Mouse (Mus musculus): ENCODE results near the gene Gm21969. TPM values are rescaled to one million over a fixed set of nuclear protein-coding genes. Genes with fewer than 3 reads are reported as not detected.
A peak's percentile ranks its signal among the peaks of the same experiment; 100 is the strongest.

Gm21969 gene
- polyA plus RNA-seq, 1 experiment, result 0.02 TPM

DNA sequence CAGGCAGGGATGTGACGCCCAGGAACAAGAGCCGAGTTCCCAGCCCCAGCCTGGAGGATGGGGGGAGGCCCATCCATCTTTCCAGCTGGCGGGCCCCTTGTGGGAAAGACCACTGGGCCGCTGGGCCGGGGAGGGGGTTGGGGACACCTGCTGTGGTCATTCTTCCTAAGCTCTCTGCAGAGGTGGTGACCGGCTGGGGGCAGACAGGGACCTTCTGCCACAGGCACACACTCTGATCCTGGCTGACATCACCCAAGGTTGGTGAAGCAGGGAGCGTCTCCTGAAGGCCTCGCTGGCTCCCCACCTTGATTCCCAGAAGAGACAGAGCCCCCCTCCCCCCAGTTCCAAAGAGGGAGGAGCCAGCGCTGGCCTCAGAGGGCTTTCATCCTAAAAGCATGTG, 94.8 kb downstream of the Gm21969 start:
- Histone ChIP-seq H3K36me3 (ENCODE audit: control insufficient read depth, insufficient read depth, low read length) (no peaks in the 10 kb centered on the region), H3K27me3 (replicated peaks; ENCODE audit: control insufficient read depth, insufficient read depth, low read length) (no peaks in the 10 kb centered on the region), H3K4me3 (ENCODE audit: insufficient read depth, low read depth, low read length) (no peak overlapping the region), H3K4me1 (ENCODE audit: control insufficient read depth, insufficient read depth, low read length) (no peaks in the 10 kb centered on the region), H3K27ac (ENCODE audit: insufficient read depth, low read depth, low read length) (no peak overlapping the region)
- TF ChIP-seq CTCF (conservative IDR thresholded peaks at IDR 0.05; ENCODE audit: insufficient read depth, insufficient read length, low read depth, low read length) (no peak), POLR2A (IDR thresholded peaks at IDR 0.05; ENCODE audit: low read depth, low read length) (no peak)
- WGBS, result 7% methylated on average over 9 of the region's 9 CpGs
- DNase-seq, result no peak

DNA sequence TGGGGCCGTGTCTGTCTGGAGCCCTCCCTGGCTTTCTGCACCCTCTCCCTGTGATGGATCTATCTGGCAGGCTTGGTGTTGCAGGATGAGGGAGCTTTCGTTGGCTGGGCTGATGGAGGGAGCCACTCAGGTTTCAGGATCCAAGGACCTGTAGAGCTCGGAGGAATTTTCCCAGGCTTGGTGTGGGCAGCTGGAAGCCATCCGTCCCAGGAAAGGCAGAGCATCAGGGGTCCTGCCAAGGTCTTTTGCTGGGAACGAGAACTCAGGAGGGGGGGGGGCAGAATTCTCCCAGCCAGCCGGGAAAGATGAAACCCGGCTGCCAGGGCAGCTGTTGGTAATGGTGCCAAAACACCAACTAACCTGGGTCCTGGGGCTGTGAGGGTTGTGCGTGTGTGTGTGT, 95.6 kb downstream of the Gm21969 start:
- no peak for TF ChIP-seq CTCF (conservative IDR thresholded peaks at IDR 0.05; ENCODE audit: insufficient read depth, insufficient read length, low read depth, low read length)
- TF ChIP-seq POLR2A (IDR thresholded peaks at IDR 0.05; ENCODE audit: low read depth, low read length), result no peak
- no peaks in the 10 kb centered on the region for H3K4me1 ChIP-seq (ENCODE audit: control insufficient read depth, insufficient read depth, low read length)
- no peak for DNase-seq
- no peaks in the 10 kb centered on the region for H3K27me3 ChIP-seq (replicated peaks; ENCODE audit: control insufficient read depth, insufficient read depth, low read length)
- H3K4me3 ChIP-seq (ENCODE audit: insufficient read depth, low read depth, low read length), result no peak overlapping the region
- H3K27ac ChIP-seq (ENCODE audit: insufficient read depth, low read depth, low read length), result no peak overlapping the region
- WGBS, result 45% methylated on average over 8 of the region's 8 CpGs
- H3K36me3 ChIP-seq (ENCODE audit: control insufficient read depth, insufficient read depth, low read length), result no peaks in the 10 kb centered on the region

DNA sequence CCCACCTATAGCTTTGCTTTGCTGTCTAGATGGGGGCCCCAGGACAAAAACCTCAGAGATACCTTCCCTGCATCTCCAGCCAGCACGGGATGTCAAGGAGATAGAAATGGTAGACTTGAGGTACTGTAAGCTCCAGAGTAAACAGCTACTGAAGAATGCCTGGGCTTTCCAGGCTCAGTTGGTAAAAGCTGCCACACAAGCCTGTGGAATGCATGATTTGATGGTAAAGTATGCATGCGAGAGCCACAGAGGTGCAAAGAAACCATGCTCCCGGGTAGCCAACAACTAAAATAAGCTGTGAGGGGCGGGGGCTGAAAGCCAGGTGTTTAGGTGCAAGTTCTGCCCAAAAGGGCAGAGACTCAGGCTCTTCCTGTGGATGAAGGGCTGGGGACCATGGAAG, 99.9 kb downstream of the Gm21969 start:
- no peak overlapping the region for H3K4me3 ChIP-seq (ENCODE audit: insufficient read depth, low read depth, low read length)
- 67% methylated on average over 4 of the region's 4 CpGs for WGBS
- no peak for DNase-seq
- no peaks in the 10 kb centered on the region for H3K27me3 ChIP-seq (replicated peaks; ENCODE audit: control insufficient read depth, insufficient read depth, low read length)
- TF ChIP-seq POLR2A (IDR thresholded peaks at IDR 0.05; ENCODE audit: low read depth, low read length) (no peak), CTCF (conservative IDR thresholded peaks at IDR 0.05; ENCODE audit: insufficient read depth, insufficient read length, low read depth, low read length) (no peak)
- H3K36me3 ChIP-seq (ENCODE audit: control insufficient read depth, insufficient read depth, low read length), result no peaks in the 10 kb centered on the region
- H3K4me1 ChIP-seq (ENCODE audit: control insufficient read depth, insufficient read depth, low read length), result no peaks in the 10 kb centered on the region
- no peak overlapping the region for H3K27ac ChIP-seq (ENCODE audit: insufficient read depth, low read depth, low read length)

DNA sequence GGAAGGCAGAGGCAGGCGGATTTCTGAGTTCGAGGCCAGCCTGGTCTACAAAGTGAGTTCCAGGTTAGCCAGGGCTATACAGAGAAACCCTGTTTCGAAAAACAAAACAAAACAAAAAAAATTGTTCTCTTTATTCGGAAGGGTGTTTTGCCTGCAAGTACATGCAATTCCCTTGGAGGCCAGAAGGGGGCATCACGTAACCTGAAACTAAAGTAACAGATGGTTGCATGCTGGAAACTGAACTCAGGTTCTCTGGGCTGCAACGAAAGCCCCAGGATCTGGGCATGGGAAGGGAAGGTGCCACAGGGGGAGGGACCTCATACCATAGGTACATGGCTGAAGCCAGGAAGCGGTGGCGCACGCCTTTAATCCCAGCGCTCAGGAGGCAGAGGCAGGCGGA, 100.5 kb downstream of the Gm21969 start:
- H3K27ac ChIP-seq (ENCODE audit: insufficient read depth, low read depth, low read length), result no peak overlapping the region
- H3K36me3 ChIP-seq (ENCODE audit: control insufficient read depth, insufficient read depth, low read length), result no peaks in the 10 kb centered on the region
- DNase-seq, result no peak
- no peak overlapping the region for H3K4me3 ChIP-seq (ENCODE audit: insufficient read depth, low read depth, low read length)
- no peaks in the 10 kb centered on the region for H3K27me3 ChIP-seq (replicated peaks; ENCODE audit: control insufficient read depth, insufficient read depth, low read length)
- H3K4me1 ChIP-seq (ENCODE audit: control insufficient read depth, insufficient read depth, low read length), result no peaks in the 10 kb centered on the region
- 85% methylated on average over 11 of the region's 11 CpGs for WGBS
- no peak for TF ChIP-seq POLR2A (IDR thresholded peaks at IDR 0.05; ENCODE audit: low read depth, low read length)
- peak; percentile 12; the same call in 1 of the 2 replicates for TF ChIP-seq CTCF (conservative IDR thresholded peaks at IDR 0.05; ENCODE audit: insufficient read depth, insufficient read length, low read depth, low read length)

DNA sequence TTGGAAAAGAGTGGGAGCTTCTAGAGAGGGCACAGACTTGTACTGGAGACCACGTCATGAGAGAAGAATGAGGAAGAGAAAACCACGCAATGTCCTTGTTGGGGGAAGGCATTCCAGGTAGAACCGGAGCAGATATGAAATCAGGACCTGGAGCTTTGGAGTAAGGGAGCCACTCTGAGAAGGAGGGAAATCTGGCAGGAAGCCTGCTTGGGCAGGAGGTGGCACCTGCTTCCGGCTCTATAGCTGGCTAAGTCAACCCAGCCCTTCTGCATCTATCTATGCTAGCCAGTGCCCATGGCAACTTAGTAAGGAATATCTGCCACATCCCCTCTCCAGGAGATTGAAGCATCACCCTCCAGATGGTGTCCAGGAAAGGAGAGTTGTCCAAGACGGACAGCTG, 103.0 kb downstream of the Gm21969 start:
- Histone ChIP-seq H3K36me3 (ENCODE audit: control insufficient read depth, insufficient read depth, low read length) (no peaks in the 10 kb centered on the region), H3K4me3 (ENCODE audit: insufficient read depth, low read depth, low read length) (no peak overlapping the region), H3K27ac (ENCODE audit: insufficient read depth, low read depth, low read length) (no peak overlapping the region), H3K27me3 (replicated peaks; ENCODE audit: control insufficient read depth, insufficient read depth, low read length) (no peaks in the 10 kb centered on the region), H3K4me1 (ENCODE audit: control insufficient read depth, insufficient read depth, low read length) (no peaks in the 10 kb centered on the region)
- TF ChIP-seq CTCF (conservative IDR thresholded peaks at IDR 0.05; ENCODE audit: insufficient read depth, insufficient read length, low read depth, low read length), result no peak
- TF ChIP-seq POLR2A (IDR thresholded peaks at IDR 0.05; ENCODE audit: low read depth, low read length), result no peak
- DNase-seq, result peak; percentile 3
- 65% methylated on average over 5 of the region's 5 CpGs for WGBS

DNA sequence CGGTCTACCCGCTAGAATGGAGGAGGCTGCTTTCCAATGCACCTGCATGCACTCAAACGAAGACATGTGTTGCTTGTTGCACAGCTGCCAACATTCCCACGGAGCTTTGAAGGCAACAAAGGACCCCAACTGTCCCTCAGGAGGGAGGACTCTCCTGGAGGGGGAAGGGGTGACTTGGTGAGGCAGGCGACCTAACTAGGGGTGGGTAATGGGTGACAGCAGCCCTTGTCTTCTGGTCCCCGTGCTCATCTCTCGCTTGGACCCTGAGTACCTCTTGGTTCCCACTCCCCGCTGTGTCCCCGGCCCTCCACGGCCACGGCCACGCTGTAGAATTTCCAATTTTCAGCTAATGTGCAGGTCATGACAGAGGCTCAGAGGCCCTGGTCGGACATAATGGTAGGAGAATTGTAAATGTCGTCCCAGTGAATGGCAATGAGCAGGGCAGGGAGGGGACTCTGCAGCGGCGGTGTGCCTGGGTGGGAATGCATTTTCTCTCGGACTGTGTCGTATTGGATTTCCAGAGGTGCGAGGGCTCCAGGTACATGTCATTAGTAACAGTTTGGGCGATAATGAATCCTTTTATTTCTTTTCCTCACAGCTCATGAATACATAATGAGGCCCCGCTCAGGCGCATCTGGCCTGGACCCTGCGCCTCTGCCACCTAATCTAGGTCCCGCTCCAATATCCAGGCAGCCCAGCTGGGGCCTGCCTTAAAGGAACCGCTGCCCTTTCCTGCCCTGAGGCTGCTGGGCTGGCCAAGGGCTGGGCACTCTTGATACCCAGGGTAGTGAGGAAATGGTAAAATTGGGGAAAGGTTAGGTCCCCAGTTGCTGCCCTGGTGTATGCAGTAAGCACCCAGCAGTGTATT, 107.7 kb downstream of the Gm21969 start:
- no peaks in the 10 kb centered on the region for H3K4me1 ChIP-seq (ENCODE audit: control insufficient read depth, insufficient read depth, low read length)
- H3K27ac ChIP-seq (ENCODE audit: insufficient read depth, low read depth, low read length), result no peak overlapping the region
- WGBS, result 53% methylated on average over 25 of the region's 25 CpGs
- H3K27me3 ChIP-seq (replicated peaks; ENCODE audit: control insufficient read depth, insufficient read depth, low read length), result no peaks in the 10 kb centered on the region
- H3K36me3 ChIP-seq (ENCODE audit: control insufficient read depth, insufficient read depth, low read length), result no peaks in the 10 kb centered on the region
- H3K4me3 ChIP-seq (ENCODE audit: insufficient read depth, low read depth, low read length), result no peak overlapping the region
- DNase-seq, result no peak
- no peak for TF ChIP-seq POLR2A (IDR thresholded peaks at IDR 0.05; ENCODE audit: low read depth, low read length)

Other genes with a start within 250 kb of the Gm21969 start
- gene Iffo2, start 72.6 kb upstream of the Gm21969 start, polyA plus RNA-seq (2012; rRNA removed), result 3.4 and 3.6 TPM in 2 replicates
- 517 and 605 TPM in 2 replicates for gene Aldh4a1, start 19.7 kb downstream of the Gm21969 start, polyA plus RNA-seq (2012; rRNA removed)
- 0.08 and 0.14 TPM in 2 replicates for gene Tas1r2, start 50.4 kb downstream of the Gm21969 start, polyA plus RNA-seq (2012; rRNA removed)
- 0.06 TPM in 1 of 2 replicates, not detected in the other for gene Pax7, start 230.3 kb downstream of the Gm21969 start, polyA plus RNA-seq (2012; rRNA removed)

Data from kidney, adult 2 months (tissue).